Mouse (Mus musculus): ENCODE results near the gene Tdp2.
"Not testable (repeated sequence)": the region's sequence is repeated elsewhere in the genome, so short reads cannot be mapped to it uniquely, and the experiment has no call there.

Tdp2 gene

DNA sequence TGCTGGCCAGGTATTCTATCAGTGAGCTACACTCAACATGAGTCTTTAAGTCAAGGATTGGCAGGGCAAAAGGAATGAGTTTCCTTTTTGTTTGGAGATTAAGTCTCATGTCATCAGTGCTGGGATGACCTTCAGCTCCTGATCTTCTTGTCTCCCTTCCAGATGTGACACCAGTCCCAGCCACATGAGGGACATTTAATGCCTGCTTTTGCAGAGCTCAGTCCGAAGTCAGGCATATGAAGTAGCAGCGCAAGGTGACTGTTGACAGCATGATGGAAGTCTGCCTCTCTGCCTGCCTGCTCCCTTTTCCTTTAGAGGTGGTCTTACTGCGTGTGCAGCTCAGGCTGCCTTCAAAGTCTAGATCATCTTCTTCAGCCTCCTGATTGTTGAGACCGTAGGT lies 6.8 kb upstream of the Tdp2 start:
- no peak for DNase-seq (ENCODE audit: low spot score in 2 of 2)

DNA sequence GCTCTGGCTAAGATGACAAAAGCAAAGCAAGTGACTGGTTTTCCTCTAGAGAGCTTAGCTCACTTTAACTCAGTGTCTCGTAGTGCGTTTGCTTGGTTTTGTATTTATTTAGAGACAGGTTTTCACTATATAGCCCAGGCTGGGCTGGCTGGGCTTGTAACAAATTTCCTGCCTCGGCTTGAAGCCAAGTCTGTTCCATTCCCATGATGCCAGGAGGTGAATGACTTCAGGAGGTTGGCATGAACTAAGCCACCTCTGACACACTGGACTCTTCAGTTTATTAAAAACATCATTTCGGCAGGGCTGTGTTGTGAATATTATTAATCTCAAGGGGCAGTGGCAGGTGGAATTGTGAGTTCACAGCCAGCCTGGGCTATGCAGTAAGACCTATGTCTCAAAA lies 5.9 kb upstream of the Tdp2 start:
- no peak for DNase-seq (ENCODE audit: low spot score in 2 of 2)

DNA sequence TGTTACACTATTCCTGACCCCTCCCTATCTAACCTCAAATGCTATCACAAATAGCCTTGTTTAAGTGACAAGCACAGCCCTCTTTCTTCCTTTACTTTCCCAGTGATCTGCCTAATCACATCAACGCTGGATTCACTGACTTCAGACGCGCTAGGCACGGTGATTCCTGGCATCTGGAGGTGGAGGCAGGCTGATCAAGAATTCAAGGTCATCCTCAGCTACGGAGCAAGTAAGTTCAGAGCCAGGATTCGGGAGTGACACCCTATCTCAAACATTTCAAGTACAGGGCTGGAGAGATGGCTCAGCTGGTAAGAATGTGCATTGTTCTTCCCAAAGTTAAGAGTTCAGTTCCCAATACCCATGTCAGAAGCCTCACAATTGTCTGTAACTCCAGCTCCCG lies 5.4 kb upstream of the Tdp2 start:
- DNase-seq (ENCODE audit: low spot score in 2 of 2): no peak

DNA sequence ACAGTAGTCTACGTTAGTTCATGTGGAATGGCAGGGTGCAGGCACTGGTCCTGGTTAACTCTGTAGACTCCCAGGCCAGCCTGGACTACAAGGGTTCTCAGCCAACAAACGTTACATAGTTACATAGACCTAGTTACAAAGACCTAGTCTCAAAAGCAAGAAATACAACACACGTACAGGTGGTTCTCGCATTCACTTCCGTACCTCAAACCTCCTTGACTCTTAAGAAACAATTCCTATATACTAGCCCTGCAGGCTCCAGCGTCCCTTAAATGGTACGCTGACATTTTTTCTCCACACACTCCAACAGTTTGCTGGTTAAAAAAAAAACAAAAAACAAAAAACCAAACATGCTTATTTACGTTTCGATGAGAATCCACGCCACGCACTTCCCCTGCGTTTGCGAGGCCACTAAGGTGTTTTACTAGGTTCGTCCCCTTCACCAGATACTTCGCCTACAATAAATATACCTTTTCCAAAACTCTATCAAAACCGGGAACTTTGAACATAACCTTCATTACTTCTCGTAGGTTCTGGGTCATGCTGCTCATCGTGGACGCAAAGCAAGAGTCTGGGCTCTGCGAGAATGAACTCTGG lies 625 bp upstream of the Tdp2 start:
- DNase-seq (ENCODE audit: low spot score in 2 of 2): peak; percentile 7 to 8

DNA sequence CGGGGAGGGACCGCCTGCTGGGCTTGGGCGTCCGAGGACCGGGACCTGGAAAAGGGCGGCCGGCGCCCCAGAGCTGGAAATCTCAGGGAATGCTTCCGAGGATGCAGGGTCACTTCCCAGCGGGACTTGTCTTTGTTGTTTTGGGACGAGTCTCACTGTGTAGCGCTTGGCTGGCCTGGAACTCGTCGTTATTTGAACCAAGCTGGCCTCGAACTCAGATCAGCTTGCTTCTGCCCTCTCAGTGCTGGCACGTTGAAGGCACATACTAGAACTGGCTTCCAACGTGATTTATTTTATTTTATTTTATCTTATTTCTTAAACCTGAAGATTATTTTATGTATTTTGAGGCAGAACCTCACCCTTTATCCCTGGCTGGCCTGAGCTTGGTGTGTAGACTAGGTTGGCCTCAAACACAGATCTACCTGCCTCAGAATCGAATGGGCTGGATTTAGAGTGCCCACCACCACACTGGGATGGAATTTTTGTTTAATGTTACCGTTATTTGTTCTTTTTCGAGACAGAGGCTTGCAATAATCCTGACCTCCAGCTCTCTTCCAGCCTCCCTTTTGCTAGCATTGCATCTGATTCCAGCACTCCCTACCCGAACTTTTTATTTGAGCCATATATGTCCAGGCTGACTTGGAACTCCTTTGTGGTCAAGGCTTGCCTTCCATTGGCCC lies 792 bp downstream of the Tdp2 start:
- no peak for DNase-seq (ENCODE audit: low spot score in 2 of 2)

DNA sequence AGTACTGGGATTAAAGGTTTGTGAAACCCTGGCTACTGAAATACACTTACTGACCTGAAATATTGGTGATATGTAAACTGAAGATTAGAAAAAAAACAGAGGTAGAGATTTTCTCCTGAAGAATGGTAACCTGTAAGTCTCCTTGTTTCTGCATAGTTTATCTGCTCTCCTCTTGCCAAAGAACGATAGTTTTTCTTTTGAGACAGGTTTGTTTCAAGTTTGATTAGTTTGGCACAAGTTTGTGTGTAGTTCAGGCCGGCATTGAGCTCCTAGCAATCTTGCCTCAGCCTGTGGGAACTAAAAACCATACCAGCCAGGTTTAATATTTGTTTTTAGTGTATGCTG lies 1.3 kb downstream of the Tdp2 start:
- no peak for DNase-seq (ENCODE audit: low spot score in 2 of 2)

DNA sequence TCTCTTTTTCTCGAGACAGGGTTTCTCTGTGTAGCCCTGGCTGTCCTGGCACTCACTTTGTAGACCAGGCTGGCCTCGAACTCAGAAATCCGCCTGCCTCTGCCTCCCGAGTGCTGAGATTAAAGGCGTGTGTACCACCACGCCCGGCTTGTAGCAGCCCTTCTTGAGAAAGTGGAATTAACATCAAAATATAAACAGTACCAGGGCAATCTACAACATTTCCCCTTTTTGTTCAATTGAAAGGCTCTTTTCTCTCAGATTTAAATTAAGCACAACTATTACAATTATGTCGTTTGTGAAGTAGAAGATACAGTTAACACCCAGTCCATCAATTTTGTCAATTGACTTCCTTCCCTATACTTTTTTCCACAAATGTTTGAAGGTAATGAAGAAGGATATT lies 6.3 kb downstream of the Tdp2 start:
- DNase-seq (ENCODE audit: low spot score in 2 of 2): not testable (repeated sequence)

DNA sequence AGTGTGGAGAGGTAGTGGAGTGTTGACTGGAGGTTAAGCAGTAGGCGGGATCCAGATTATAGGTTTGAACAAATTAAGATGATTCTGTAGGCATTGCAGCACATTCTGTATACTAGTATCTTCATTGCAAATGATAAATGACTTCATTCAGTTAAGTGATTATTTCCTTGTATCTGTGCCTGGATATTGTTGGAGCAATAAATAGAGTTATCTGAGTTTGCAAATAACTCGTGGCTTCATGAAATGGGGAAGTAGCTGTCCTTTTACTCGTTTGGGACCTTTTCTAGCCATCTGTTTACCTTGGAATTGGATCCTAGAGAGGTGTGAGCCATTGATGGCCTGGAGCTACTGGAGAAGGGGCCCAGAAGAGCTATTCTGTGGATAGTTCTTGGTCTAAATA lies 8.4 kb downstream of the Tdp2 start:
- DNase-seq (ENCODE audit: low spot score in 2 of 2): no peak

DNA sequence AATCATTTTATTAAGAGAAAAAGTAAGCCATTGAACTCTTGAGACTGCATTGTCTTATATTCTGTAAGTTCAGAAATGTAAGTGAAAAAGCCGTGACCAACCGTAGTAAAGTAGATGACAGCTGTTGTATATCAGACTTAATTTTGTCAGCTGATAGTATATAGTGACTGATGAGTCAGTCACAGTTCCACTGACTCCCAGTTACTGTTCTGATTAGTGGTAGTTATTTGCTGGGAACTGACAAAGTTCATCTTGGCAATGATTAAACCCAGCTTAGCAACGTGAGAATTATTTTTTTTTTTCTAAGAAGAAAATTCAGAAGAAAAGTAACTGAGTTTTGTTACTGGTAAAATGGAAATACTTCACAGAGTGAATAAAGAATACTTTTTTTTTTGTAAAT lies 10.2 kb downstream of the Tdp2 start:
- DNase-seq (ENCODE audit: low spot score in 2 of 2): no peak

DNA sequence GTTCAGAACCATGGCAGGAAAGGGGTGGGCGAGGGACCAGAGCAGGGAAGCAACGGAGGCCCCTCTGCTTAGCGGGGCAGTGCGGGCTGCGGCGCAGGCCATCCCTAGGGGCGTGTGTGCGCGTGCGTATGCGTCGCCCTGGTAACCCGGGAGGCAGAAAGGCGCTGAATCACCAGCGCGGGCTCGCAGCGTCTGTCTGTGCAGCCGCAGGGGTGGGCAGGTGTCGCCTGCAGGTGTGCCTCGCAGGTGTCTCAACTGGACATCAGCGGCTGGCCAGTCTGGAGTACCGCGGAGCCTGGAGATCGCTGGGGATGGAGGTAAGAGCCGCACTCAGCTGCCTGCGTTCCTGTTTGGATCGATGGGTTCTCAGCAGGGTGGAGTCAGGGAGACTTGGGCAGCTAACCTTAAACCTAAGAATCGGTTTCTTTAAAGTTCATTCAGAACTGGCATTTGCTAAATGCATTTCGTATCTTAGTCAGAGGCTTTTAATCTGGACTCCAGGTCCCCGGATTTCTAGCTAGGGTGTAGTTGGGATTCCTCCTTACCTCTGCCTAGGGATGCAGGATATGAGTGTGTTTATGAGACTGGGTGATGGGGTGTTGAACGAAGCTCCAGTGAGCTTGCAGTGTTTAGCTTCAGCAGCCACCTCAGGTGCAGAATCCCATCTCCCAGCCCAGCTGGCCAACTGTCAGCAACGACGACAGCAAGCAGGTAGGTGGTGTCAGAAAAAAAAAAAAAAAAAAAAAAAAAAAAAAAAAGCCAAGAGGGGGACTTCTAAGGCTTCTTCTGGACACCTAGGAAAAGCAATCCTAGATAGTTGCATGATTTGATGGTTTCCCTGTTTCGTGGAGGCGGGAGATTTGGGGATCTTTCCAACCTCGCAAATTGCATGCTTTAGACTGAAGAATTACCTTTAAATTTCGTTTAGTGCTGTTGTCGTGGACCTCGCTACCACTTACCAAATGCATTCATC lies 13.8 kb downstream of the Tdp2 start, which contains the start of gene D130043K22Rik:
TSS of gene D130043K22Rik (plus strand) at position 153 of the 973 bp plus-strand sequence.
- peak in 1 of 2 experiments; percentile 29 for DNase-seq (ENCODE audit: low spot score in 2 of 2)

DNA sequence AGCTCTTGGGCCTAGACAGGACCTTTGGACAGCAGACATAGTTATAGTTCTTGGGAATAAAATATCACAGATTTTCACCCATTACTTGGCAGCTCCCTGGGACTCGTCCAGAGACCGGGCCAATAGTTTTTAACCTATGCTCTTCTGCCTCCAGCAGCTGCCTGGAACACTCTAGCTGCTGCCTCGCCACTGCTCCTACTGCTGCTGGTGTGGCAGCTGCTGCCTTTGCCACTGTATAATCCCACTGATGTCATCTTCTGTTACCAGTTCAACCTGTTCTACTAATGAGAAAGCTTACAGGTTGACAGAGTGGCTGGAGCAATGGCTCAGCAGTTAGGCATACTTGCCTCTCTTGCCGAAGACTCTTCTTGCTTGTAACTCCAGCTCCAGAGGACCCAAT lies 17.8 kb downstream of the Tdp2 start:
- DNase-seq (ENCODE audit: low spot score in 2 of 2): no peak

DNA sequence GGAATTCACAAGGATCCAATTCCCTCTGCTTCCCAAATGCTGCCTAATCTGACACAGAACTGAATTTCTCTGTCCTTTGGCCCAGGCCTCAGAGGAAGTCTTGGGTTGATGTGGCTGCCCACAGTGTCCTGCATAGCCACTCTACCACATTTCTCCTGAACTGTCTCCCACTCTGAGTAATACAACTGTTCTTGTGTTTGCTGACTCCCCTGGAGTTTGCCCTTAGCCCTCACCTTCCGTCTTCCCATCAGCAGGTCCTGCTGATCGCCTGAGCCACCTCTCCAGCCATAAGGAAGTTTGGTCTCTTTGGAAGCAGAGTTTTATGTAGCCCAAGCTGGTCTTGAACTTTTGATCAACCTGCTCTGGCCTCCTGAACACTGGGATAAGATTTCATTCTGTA lies 20.5 kb downstream of the Tdp2 start:
- DNase-seq (ENCODE audit: low spot score in 2 of 2): no peak

DNA sequence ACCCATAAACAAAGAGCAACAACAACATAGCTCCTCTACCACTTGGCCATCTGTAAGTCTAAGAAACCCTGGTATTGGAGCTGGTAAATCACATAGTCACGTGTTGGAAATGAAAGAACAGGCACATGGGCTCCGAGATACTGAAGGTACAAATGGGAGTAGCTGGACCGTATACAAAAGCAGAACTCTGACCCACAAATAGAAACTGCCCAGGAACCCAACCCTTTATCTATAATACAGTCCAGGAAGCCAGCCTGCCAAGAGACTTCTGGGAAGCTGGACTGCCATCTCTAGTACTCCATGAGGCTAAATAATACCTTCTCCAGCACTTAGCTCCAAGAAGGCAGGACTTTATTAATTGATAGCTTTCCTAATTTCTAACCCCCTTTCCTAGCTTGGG lies 21.1 kb downstream of the Tdp2 start:
- no peak for DNase-seq (ENCODE audit: low spot score in 2 of 2)

DNA sequence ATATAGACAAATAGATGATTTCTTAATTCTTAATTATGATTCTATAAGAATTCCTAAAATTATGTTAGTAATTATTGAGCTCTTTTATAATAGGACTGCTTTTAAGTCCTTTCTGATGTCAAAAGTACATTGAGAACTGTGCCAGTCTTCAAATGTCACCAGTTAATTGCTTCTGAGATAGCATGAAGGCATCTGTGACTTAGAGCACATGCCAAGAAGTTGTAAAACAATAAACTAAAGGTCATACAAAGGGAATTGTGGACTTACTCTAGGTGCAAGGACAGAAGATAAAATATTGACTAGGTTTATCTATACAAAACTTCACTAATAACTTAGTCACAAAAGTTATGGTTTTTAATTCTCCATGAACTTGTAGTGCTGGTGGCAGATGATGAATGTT lies 27.6 kb downstream of the Tdp2 start:
- DNase-seq (ENCODE audit: low spot score in 2 of 2): no peak

DNA sequence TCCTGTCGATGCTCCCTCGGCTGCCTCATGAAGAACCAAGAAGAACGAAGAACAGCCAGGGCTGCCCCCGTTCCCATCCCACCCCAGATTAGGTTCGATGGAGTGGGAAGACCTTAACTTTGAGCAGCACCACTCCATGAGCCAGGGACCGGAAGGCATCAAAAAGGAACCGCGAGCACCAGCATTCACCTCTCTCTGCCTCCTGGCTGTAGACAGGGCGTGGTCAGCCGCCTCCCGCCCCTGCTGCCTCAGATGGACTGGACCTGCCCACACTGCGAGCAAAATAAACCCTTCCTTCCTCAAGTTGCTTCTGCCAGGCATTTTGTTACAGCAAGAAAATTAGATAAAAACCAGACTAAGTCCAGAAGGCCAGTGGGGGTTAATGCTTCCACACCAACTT lies 29.6 kb downstream of the Tdp2 start:
- DNase-seq (ENCODE audit: low spot score in 2 of 2): no peak

DNA sequence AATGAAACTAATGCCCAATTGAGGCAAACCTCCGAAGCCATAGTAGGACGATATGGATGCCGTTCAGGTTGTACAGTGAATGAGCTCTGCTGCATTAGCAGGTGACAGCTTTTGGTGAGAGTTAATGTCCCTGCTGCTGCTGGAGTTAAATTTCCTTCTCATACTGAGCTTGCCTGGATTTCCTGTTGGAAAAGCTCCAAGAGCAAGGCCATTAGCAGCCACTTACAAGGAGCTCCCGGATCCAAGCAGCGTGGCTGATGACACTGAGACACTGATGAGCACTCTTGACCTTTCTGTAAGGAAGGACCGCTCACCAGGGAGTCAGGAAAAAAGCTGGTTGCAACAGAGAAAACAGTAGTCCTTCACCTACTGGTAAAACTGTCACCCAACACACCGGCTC lies 30.5 kb downstream of the Tdp2 start:
- DNase-seq (ENCODE audit: low spot score in 2 of 2): no peak

DNA sequence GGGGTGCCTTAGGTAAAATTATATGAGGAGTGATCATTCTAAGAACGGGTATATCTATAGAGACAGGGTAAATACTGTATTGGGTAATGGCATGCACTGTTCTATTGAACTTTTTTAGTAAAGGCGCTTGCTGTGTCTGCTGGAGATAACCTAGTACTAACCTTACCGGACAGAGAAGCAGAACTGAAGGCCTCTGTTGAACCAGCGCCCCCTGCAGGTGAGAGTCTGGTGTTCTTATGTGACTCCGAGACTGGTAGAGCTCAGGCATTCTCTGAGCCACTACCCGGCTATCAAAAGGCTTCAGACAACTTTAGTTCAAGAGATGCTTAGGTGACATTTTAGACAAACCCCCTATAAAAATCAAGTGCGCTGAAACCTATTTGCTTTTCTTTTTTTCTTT lies 31.0 kb downstream of the Tdp2 start:
- peak; percentile 32 to 75 for DNase-seq (ENCODE audit: low spot score in 2 of 2)

DNA sequence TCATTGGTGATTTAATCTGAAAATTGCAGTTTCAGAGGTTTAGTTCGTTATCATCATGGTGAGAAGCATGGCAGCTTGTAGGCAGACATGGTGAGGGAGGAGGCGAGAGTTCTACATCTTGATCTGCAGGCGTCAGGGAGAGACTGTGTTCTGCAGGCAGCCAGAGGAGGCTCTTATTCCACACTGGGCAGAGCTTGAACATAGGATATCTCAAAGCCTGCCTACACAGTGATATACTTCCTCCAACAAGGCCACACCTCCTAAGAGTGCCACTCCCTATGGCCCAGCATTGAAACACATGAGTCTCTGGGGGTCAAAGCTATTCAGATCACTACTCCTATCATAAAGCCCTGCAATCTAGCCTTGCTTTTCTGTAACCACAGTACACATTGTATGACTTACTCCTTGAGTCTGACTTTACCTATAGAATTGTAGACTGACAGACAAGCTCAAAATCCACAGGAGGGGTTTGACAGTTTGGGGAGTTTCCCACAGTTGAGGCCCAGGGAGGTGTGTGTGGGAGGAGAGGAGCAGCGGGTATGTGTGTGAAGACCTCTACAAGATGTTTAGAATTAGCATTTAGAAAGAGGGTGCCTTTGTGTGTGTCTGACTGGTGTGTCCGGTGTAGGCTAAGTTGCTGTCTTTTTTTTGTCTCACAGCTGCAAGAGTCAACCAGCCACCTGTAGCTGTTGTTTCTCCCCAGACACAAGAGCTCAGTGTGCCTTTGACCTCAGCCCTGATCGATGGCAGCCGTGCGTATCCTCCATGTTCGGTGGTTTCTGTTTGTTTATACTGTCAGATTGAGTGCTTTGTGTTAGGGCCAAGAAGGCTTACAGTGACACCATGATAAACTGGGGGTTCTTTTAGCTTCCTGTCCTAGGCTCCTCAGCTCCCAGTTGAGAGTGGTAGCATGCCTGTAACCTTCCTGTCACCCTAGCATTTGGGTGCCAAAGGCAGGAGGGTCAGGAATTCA lies 35.2 kb downstream of the Tdp2 start:
- DNase-seq (ENCODE audit: low spot score in 2 of 2): no peak

DNA sequence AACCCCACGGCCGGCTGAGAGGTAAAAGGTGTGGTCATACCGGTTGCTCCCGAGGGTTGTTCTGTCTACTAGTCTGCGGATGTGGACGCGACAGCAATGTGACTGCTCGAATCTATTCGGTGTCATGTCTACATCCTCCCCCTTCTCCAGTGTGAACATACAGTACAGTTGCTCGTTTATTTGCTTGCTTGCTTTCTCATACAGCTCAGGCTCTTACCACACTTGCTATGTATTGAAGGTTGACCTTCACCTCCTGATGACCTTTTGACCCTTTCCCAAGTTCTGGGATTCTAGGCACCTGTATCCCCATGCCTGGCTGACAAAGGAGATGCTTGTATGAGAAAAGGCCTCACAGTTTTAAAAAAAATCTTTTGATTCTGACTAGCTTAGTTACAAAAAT lies 36.3 kb downstream of the Tdp2 start:
- no peak for DNase-seq (ENCODE audit: low spot score in 2 of 2)

DNA sequence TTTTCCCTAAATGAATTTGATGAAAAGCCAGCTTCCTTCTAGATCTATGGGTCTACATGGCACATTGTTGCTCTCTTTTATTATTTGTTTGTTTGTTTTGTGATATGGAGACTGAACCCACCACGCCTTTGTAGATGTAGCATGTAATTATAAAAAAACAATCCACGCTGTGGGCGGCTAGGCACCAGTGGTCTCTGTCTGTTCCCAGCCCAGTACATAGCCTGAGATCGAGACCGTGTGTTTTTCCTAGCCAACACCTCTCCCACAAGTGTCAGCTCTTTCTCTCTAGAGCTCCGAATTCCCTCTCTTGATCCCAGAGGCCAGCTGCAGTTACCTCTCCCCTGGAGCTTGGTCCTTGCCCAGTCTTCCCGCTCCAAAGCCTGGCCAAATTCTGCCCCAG lies 36.8 kb downstream of the Tdp2 start:
- no peak for DNase-seq (ENCODE audit: low spot score in 2 of 2)

DNA sequence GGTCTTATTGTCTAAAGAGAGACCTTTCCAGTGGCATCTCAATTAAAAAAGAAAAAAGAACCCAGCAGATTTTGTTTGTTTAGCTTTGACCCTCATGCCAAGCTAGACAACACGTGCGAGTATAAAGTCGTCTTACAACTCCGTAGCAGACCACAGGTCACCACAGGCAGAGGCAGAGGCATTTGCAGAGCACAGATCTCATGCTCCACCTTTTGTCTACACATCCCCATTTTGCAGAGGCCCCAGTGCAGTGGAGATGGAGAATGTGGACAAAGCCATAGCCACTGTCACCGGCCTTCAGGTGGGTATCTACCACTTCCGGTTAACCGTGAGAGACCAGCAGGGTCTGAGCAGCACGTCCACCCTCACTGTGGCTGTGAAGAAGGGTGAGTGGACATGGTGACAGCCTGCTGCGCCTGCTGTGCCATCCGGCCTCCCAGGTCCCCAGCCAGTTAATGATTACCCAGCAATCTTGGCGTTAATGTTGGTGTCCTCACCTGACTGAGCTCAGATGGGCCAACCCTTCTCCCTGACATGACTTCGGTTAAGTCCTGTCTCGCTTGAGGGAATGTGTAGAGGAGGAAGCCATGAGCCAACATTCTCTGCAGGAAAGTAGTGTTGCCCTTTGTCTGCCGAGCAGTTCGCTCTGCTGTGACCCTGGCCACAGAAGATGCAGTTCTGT lies 48.0 kb downstream of the Tdp2 start:
- DNase-seq (ENCODE audit: low spot score in 2 of 2): no peak

Data from thymus, postnatal 10 days (tissue).